Mouse (Mus musculus): Measurements from ENCODE around the gene Olfr648. TPM values are rescaled to one million over a fixed set of nuclear protein-coding genes. Genes with fewer than 3 reads are reported as not detected.

The Olfr648 gene
- not detected for total RNA-seq (2021)
- long read RNA-seq, experiment 1: 0 reads
- long read RNA-seq, experiment 2: 0 reads

DNA sequence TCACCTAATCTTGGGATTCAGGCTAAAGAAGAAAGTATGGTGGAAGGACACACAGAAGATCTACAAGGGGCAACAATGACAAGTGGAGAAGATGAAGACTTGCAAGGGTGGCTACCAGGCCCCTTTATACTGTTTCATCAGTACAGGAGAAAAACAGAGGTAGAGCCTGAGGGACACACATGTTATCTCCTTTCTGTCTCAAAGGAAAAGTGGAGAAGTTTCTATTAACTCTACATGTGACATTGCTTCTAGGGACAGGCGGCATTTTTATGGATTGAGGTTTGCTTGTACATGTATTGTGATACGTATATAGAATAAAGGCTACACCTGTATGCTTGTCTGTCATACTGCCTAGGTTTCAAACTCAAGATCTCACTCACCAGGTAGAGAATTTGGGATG lies at the start of gene Olfr648:
Gene Olfr648 (minus strand): TSS at position 101 of the 400 bp plus-strand sequence.
- no peak for DNase-seq

DNA sequence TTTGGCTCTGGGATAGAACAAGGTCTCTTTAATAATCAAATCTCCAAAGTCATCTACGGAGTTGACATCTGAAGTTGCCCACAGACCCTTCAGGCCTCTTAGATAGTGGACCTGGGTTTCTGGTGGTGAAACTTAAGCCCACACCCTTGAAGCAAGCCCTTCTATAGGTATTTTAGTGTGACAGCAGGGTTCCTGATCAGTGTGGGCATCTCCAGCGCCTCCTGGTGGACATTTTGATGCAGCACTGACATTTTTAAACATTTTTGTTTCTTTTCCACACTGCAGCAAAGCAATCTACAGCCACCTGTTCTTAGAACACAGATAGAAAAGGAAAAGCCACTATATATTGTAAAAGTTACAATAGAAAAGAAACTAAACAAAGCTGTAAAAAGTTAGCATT lies 48.0 kb upstream of the Olfr648 start:
- DNase-seq: no peak

DNA sequence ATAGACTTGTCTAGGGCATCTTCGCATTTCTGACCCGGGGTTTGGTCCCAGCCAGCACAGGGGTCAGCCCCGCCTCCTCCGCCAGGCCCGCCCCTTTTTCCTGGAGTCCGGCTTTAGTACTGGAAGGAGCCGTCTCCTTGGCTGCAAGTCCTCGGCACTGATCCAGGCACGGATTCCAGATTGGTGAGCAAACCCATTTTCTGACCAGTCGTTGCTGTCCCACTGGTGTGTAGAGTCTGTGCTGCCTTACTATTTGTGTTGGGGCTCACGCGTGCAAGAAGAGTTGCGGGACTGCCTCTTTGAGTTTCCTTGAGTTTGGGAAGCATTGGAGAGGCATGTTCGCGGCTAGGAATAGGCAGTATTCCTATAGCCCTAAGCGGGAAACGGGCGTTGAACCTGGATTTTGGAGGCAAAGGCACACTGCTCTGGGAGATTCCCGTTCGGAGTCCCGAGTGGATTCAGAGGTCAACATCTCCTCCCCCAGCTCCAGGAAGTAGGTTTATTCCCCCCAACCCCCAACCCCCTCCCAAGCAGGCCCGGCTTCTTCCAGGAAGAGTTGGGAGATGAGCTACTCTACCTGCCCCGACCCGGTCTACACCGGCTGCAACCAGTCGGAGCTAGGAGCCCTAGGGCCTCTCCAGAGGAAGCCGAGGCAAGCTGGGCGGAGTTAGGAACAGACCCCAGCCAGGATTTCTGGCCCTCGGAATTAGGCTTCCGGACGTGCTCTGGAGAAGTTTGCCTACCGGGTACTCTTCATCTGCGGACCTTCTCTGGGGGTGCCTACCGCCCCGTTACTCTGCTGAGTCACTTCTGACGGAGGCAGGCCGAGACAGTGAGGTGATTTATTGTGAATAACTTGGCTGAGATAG lies 35.7 kb upstream of the Olfr648 start, which contains the start of gene Trim6:
Gene Trim6 (plus strand): TSS at position 93 of the 869 bp plus-strand sequence.
- peak; percentile 63 for DNase-seq

DNA sequence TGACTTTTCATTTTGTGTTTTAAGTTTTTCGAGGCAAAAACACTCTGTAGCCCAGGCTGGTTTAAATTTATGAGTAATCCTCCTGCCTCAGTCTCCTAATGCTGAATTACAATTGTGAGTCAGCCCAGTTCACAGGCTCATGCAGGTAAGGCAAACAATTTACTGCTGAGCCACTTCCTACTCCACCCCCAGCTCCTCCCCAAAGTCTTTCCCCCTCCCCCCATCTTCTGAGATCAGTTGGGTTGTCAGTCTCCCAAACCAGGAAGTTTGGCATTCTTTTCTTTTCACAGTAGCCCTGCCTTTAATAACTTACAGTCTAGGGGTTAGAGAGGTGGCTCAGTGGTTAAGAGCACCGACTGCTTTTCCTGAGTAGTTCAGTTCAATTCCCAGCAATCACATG lies 34.7 kb upstream of the Olfr648 start:
- DNase-seq: no peak

DNA sequence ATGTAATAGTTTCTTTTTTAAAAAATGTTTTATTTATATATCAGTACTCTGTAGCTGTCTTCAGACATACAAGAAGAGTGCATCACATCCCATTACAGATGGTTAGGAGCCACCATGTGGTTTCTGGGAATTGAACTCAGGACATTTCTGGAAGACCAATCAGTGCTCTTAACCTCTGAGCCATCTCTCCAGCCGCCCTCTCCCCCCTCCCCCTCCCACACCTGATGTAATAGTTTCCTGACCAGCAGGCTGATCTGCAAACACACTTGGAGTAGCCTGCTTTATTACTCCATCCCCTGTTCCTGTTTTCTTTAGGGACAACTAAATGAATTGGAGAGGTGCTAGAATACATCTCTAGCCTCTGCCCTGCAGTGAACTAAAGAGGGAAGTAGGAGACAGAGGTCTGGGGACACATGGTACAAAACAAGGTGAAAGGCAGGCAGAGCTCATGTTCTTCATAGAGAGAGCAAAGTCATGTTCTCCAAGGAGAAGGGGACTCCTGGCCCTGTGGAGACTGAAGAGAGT lies 32.9 kb upstream of the Olfr648 start:
- DNase-seq: no peak

DNA sequence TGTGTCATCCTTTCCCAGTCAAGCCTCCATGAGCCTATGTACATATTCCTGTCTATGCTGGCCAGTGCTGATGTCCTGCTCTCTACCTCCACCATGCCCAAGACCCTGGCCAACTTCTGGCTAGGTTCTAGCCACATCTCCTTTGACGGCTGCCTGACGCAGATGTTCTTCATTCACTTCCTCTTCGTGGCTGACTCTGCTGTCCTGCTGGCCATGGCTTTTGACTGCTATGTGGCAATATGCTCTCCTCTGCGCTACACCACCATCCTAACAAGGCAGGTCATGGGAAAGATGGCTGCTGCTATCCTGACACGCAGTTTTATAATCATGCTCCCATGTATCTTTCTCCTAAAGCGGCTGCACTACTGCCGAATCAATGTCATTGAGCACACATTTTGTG lies 23.0 kb upstream of the Olfr648 start:
- no peak for DNase-seq

DNA sequence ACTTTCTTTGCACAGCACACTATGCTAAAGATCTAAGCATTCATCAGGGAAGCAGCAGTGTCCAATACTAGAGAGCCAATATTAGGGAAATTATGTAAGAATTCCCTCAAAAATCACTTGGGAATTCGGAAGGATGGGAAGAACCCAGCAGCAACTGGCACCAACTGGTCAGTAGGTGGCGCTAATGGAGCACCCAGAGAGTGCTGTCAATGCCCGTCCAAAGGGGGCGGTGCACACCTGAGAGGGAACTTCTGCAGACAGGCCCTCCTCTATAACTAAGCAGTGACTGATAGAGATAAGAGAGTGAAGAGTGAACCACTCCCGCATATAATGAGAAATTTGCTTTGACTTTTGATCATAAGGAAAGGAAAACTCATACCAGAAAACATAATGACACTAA lies 16.6 kb upstream of the Olfr648 start:
- peak; percentile 29 for DNase-seq

DNA sequence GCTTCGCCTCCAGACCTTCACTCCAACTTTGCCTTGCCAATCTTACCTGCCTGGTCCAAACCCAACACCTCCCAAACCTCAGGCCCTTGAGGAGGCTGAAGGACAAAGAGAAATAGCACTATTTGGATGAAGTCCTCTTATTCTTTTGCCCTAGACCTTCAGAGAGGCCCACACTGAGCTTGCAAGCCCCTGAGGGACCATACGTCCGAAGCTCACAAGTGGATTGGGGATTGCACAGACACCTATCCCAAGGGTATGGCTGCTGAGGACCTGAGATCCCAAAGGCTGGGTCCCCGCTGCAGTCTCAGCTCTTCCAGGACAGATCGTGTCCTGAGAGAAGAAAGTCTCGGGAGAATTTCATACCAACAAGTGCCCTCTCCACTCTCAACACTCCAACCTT lies 12.7 kb upstream of the Olfr648 start, which contains the start of gene Olfr649:
Gene Olfr649 (minus strand): TSS at position 101 of the 400 bp plus-strand sequence.
- DNase-seq: no peak

DNA sequence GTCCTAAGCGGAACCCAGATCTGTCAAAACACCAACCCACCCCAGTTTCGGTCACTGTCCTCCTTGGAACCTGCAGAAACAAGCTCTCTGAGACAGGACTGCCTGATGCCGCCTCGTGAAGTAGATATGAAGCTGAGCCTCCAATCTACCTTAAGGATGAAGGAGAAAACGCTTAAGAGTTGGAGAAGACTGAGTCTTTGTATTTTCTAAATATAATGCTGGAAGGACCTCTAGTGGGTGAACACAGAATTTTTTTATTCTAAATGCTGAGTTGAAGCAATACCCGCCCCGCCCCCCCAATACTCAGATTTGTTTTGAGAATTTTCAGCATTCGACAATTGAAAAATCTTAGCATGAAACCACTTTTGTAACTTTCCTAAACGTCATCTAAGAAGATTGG lies 8.1 kb upstream of the Olfr648 start:
- DNase-seq: no peak

DNA sequence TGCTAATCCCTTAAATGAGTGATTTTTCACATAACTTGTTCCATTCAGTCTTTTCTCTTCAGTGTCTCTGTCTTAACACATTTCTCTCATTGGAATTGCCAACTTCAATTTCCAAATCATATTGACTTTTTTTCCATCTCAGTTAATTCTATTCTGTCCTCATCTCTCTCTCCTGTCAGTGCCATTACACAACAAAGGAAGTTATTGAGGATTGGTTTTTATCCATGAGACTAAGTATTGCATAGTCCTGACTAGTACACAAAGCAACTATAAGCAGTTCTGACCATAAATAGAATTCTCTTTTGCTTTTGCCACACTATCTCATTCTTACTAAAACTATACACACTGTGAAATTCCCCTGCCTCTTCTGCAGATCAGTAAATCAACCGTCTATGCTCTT lies 4.1 kb downstream of the Olfr648 start:
- DNase-seq: no peak

DNA sequence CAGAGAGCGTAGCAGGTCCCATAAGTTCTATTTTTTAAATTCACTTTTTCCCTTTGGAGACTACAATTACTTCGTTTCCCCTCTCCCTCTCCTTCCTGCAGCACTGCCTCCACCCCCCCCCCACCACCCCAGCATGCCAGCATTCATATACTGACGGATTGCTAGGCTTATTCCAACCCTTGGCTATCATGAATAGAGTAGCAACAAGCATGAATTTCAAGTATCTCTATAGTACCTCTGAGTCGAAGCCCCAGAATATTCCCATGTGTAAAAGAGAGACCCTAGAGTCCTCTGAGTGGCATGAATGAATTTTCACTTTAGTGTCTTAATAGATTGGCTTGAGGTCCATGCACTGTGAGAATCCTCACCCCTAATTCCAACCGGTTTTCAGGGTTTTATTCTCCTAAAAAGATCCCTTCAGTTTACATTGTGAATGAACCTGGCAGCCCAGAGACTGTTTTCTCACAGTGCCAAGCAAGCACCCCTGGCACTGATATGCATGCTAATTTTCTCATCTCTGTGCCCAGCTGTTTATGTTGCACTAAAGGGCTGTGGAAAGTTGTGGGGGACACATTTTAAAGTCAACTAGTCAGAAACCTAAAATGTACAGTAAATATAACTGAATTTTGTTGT lies 4.7 kb downstream of the Olfr648 start:
- no peak for DNase-seq

DNA sequence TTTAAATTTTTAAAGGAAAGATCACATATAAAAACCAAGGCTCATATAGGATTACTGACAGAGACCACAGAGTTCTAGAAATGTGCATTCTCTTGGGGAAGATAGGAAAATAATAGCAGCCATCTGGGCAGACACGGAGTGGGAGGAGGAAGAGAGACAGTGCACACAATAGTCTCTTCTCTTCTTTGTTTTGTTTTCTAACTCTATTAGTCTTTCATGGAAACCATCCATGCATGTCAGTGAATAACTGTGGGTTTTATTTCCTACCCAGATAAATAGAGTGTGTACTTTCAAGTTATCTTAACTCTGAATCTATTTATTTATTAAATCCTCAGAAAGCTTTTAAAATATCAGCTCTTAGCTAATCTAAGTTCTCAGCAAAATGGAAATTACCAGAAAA lies 8.1 kb downstream of the Olfr648 start:
- DNase-seq: no peak

DNA sequence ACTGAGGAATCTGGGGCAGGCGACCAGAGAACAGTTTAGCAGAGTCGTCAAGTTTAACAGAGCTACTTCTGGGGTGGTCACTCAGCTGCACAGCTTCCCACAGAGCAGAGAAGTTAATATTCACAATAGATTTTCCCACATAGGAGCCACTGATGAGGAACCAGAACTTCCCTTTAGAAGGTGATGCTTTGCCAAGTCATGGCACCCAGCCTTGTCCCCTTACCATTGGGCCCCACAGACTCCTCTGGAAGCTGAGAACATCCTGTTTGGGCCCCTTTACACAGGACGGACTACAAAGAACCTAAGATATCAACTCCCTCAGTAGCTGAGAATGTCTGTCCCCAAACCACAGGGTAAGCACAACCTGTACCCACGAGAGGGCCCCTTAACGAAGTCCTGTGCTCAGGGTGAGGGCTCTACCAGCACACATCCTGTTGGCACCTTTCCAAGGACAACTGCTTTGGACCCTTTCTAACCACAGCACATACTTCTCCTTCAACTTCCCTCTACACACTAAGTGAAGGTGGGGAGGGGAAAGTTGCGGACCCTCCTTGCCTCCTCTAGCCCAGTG lies 13.5 kb downstream of the Olfr648 start:
- DNase-seq: no peak

DNA sequence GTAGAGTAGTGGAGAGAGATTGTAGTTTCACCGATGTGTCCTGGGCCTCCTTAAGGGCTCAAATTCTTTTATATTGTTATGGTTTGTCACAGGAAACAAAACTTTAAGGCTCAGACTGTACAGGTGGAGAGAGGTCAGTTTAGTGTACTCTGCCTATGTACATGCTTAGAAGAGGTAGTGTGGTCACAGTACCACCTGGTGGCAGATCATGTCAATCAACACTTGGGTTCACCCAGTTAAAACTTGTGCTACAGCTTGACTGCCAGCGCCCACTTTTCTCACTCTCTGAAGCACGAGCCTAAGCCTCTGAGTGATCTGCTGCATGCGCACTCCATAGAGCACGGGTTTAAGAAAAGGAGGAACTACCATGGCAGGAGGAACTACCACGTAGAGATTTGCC lies 16.1 kb downstream of the Olfr648 start:
- DNase-seq: no peak

DNA sequence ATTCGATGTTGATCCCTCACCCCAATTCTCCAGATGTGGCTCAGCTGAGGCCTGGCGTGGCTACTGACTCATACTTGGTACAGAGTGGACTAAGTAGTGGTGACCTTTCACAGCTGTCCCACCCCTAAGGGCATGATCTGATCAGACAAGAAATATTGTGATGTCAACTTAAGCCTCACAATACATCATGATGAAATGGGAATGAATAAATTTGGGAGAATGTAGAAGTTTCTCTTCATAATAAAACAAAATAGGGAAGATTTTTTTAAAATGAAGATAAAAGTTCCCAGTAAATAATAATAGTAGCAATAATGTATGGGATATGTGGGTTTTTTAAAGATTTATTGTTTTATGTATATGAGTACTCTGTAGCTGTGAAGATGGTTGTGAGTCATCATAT lies 32.7 kb downstream of the Olfr648 start, which contains the start of gene Ubqlnl:
Gene Ubqlnl (minus strand): TSS at position 101 of the 400 bp plus-strand sequence.
- no peak for DNase-seq

DNA sequence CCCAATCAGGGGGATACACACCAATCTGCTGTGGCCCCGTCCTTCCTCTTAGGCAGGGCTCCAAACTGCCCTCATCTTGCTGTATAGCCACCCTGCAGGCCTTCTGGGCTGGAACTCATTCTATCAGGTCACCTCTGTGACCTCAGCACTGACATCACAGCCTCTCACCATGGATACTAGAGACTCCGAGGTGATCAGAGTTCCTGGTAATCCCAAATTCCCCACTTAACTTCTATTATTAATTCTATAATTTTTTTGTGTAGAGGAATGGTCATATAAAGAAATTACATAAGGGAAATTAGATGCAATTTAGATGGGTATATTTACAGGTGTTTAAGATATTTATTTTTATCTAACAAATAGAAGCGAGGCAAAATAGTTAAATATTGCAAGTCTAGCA lies 40.0 kb downstream of the Olfr648 start, which contains the start of gene Ubqln3:
Gene Ubqln3 (minus strand): TSS at position 101 of the 400 bp plus-strand sequence.
- no peak for DNase-seq

DNA sequence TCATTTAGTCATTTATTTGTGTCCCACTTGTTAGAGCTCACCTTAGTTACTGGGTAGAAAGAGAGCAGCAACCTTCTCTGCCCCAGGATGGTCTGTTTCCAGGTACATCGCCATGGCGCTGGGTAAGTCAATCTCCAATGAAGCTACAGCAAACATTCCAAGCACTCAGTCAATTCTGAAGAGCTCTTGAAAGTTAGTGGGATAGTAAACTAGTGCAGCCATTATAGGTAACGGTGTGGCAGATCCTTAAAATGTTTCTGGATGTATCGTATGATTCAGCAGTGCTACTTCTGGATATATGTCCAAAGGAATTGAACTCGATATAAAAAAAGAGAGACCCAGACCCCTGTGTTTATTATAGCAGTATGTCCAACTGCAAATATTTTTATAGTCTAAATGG lies 45.9 kb downstream of the Olfr648 start, which contains the start of gene Olfr643:
Gene Olfr643 (minus strand): TSS at position 101 of the 400 bp plus-strand sequence.
- no peak for DNase-seq

DNA sequence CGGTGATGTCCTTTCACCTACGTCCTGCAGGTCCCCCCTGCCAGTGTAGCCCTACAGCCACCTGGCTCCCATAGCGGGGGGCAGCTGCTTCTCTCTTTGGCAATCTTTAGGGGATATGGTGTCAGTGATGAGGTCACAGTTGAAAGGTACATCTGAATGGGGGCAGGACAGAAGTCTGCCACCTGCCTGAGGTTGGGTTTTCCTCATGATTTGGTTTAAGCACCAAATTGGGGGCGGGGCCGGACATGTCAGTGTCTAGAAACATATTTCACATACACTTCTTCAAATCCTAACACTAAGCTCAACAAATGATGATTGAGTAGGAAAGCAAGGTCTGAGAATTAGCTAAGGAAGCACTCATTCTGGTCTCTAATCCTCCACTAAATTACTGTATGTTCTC lies 53.5 kb downstream of the Olfr648 start, which contains the start of gene Ubqln5:
Gene Ubqln5 (minus strand): TSS at position 101 of the 400 bp plus-strand sequence.
- no peak for DNase-seq
